Mouse (Mus musculus) G1E (cell line): ENCODE results near the gene Trim45. TPM values are rescaled to one million over a fixed set of nuclear protein-coding genes. Genes with fewer than 3 reads are reported as not detected.

ENCODE experiments used
- ATAC-seq: 2 replicates; pipeline ENCODE4 v1.8.0; 2016; ENCODE audit warnings: mild to moderate bottlenecking; ENCODE audit not compliant: insufficient number of reproducible peaks, poor library complexity, low FRiP score, severe bottlenecking; ENCODE audit errors: extremely low read depth
- DNase-seq: peaks from one replicate; pipeline ENCODE4 v3.0.0; 2012; ENCODE audit warnings: low spot score
- H3K27me3 ChIP-seq: 2 replicates; pipeline ENCODE4 v1.6.1; 2012; ENCODE audit warnings: mild to moderate bottlenecking, low read length, inconsistent platforms; ENCODE audit not compliant: insufficient read depth
- H3K36me3 ChIP-seq: replicated peaks from 2 replicates; pipeline ENCODE3; 2012; ENCODE audit warnings: mild to moderate bottlenecking, inconsistent platforms
- H3K4me1 ChIP-seq: 2 replicates; pipeline ENCODE4 v1.6.1; 2012; ENCODE audit warnings: low read depth, low read length, inconsistent platforms, mixed read lengths; ENCODE audit not compliant: insufficient read depth
- H3K4me3 ChIP-seq: 2 replicates; pipeline ENCODE4 v1.5.1; 2012; ENCODE audit warnings: low read depth, mild to moderate bottlenecking, inconsistent platforms, low read length, moderate library complexity, mixed read lengths
- H3K9me3 ChIP-seq: replicated peaks from 2 replicates; pipeline ENCODE4 v1.6.1; 2012; ENCODE audit warnings: inconsistent platforms
- CTCF ChIP-seq: IDR thresholded peaks from 2 replicates; pipeline ENCODE4 v1.5.1; 2012; ENCODE audit warnings: low read depth, low read length, inconsistent platforms, mixed read lengths
- GATA1 ChIP-seq: IDR thresholded peaks from 2 replicates; pipeline ENCODE4 v1.6.1; 2012; ENCODE audit warnings: borderline replicate concordance, low read length, inconsistent platforms, mixed read lengths
- GATA2 ChIP-seq: IDR thresholded peaks from 2 replicates; pipeline ENCODE4 v1.6.1; 2012; ENCODE audit warnings: low read depth, low read length, inconsistent platforms, borderline replicate concordance
- POLR2AphosphoS5 ChIP-seq: IDR thresholded peaks from 2 replicates; pipeline ENCODE4 v1.6.1; 2012; ENCODE audit warnings: low read depth, low read length, inconsistent platforms; ENCODE audit not compliant: insufficient replicate concordance
- TAL1 ChIP-seq: conservative IDR thresholded peaks from 2 replicates; pipeline ENCODE4 v1.6.1; 2012; ENCODE audit warnings: low read depth, low read length, inconsistent platforms, mixed read lengths
- polyA plus RNA-seq: library from polyadenylated mRNA; stranded (reverse); fragments of >175 nt; gene quantifications from 2 replicates; pipeline ENCODE4 v1.2.3, GENCODE M21; 2012
- total RNA-seq, 2 experiments: library from RNA; stranded (forward) in 1 of 2; stranded (reverse) in 1 of 2; fragments of 200-1000 nt in 1 of 2; fragments of >200 nt in 1 of 2; fragmentation: Nextera tagmentation in 1 of 2; gene quantifications; 2 replicates each; pipeline ENCODE4 v1.2.3; 2014 to 2017

Gene Trim45
- total and polyA plus RNA-seq, 3 experiments = 0.67 to 3.0 (median 1.1) TPM

DNA sequence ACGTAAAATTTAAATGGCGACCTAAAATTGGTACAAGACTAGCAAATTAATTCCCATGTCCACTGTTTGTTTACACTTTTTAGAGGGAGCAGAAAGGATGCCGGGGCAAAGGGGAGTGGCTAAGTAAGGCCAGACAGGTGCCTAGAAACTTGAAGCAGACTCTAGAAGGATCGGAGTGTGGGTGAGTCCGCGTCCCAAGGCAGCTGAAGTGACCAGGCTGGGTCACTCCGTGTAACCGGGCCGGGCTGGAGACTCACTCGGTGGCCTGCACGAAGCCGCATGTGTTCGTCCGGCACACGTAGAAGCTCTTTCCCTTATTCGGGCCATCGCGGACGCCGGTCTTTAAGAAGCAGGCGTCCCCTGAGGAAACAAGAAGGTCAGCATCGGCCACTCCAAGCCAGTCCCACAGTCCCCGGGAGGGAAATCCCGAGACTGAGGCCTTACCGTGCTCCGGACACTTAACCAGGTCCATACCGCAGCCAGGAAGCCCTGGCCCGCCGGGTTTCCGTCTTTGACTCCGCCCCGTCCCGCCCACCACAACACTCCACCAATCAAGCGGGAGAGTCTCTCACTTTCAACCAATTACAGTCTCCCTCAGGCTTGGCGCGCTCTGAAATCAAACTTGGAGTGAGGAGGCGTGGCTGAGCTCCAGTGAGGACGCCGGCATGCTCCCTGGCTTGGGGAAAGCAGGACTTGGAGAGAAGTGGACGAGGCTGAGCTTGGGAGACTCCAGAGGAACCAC is 47.3 kb downstream of the Trim45 start, which contains the start of gene Ttf2:
Gene Ttf2 (minus strand): TSS at position 488 of the 742 bp plus-strand sequence.
- Histone ChIP-seq H3K4me1 (peaks cover 20% of the 10 kb centered on the region), H3K4me3 (peak within 1 kb of the TSS; percentile 90), H3K9me3 (no peaks in the 10 kb centered on the region), H3K36me3 (peaks cover 34% of the 10 kb centered on the region), H3K27me3 (no peaks in the 10 kb centered on the region)
- DNase-seq = peak; percentile 92
- no peak for TF ChIP-seq GATA2
- no peak for TF ChIP-seq POLR2AphosphoS5
- no peak for TF ChIP-seq TAL1
- TF ChIP-seq GATA1 = no peak
- no peak for TF ChIP-seq CTCF
- ATAC-seq = peak; percentile 99

DNA sequence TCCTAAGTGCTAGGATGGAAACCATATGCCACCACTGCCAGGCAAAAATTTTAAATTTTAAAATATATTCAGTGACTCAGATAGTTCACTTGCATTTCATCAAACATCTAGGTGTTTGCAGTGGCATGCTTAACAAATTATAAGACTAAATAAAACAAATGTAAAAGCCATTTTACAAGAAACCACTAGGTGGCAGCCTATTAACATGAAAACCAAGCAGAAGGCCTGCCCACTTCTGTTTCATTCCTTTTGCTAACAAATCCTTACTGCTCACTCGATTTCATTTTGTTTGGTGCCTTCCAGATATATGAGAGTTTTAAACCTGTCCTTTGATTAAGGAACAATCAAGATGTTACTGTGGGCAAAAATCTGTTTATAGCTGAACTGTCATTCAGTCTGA is 51.9 kb downstream of the Trim45 start:
- H3K36me3 ChIP-seq = no peaks in the 10 kb centered on the region
- peak; percentile 20 for DNase-seq
- TF ChIP-seq GATA2 (no peak), CTCF (0 out of 2 replicates have a peak, but pooled peaks have one; percentile 20)
- H3K4me3 ChIP-seq = no peak overlapping the region
- no peak for ATAC-seq
- H3K27me3 ChIP-seq = peaks cover 11% of the 10 kb centered on the region
- peaks cover 6% of the 10 kb centered on the region for H3K4me1 ChIP-seq
- no peaks in the 10 kb centered on the region for H3K9me3 ChIP-seq

DNA sequence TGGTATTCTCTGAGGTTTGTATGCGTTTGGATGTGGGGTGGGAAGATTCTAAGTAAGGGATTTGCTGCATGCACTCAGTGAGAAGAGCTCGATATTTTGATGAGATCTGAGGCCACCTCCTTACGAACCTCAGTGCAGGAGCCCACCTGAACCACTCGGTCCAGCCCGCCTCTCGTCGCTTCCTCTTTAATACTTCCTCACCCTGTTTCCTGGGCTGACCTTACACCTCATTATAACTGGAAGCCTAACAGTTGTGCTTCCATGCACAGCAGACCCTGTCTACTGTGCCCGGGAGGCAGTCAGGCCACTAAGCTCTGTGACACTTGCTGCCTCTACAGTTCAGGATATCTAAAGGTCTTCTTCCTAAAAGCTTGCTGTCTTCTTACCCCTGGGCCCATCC is 57.3 kb downstream of the Trim45 start:
- no peak for ATAC-seq
- H3K4me3 ChIP-seq = no peak overlapping the region

More for the DNA sequence above, 57.3 kb downstream of the Trim45 start:
- TF ChIP-seq TAL1 (no peak), GATA2 (no peak), GATA1 (no peak), CTCF (no peak), POLR2AphosphoS5 (no peak)
- Histone ChIP-seq H3K36me3 (no peaks in the 10 kb centered on the region), H3K9me3 (no peaks in the 10 kb centered on the region), H3K4me1 (no peaks in the 10 kb centered on the region; the same call in 1 of the 2 replicates), H3K27me3 (peaks cover 19% of the 10 kb centered on the region)
- DNase-seq = no peak

Other genes starting within 250 kb of the Trim45 start
- 31.1 and 32.9 TPM in 2 replicates for gene Man1a2, start 236.7 kb upstream of the Trim45 start, total RNA-seq (2014; fragmentation: Nextera tagmentation)
- gene Man1a2, start 236.7 kb upstream of the Trim45 start, total RNA-seq (2017) = 26.3 and 30.2 TPM in 2 replicates
- gene Man1a2, start 236.7 kb upstream of the Trim45 start, polyA plus RNA-seq = 70.1 and 86.1 TPM in 2 replicates
- not detected in 2 replicates for gene Vtcn1, start 96.7 kb upstream of the Trim45 start, total RNA-seq (2014; fragmentation: Nextera tagmentation)
- gene Vtcn1, start 96.7 kb upstream of the Trim45 start, total RNA-seq (2017) = 0.05 TPM in 1 of 2 replicates, not detected in the other
- gene Vtcn1, start 96.7 kb upstream of the Trim45 start, polyA plus RNA-seq = not detected in 2 replicates
- 25.2 and 28.3 TPM in 2 replicates for gene Ttf2, start 47.5 kb downstream of the Trim45 start, total RNA-seq (2014; fragmentation: Nextera tagmentation)
- 30.6 and 33.0 TPM in 2 replicates for gene Ttf2, start 47.5 kb downstream of the Trim45 start, total RNA-seq (2017)
- gene Ttf2, start 47.5 kb downstream of the Trim45 start, polyA plus RNA-seq = 6.4 and 8.0 TPM in 2 replicates
- gene Cd101, start 107.4 kb downstream of the Trim45 start, total RNA-seq (2014; fragmentation: Nextera tagmentation) = not detected in 2 replicates
- 0.05 TPM in 1 of 2 replicates, not detected in the other for gene Cd101, start 107.4 kb downstream of the Trim45 start, total RNA-seq (2017)
- not detected in 2 replicates for gene Cd101, start 107.4 kb downstream of the Trim45 start, polyA plus RNA-seq
- gene Ptgfrn, start 188.1 kb downstream of the Trim45 start, total RNA-seq (2014; fragmentation: Nextera tagmentation) = not detected in 2 replicates
- under 0.01 and 0.06 TPM in 2 replicates for gene Ptgfrn, start 188.1 kb downstream of the Trim45 start, total RNA-seq (2017)
- gene Ptgfrn, start 188.1 kb downstream of the Trim45 start, polyA plus RNA-seq = not detected in 2 replicates